Mouse (Mus musculus): ENCODE measurements around the gene Atp6v0b.

GRCm38 (mm10) chr4:117860570-117860969, 26.6 kb downstream of the Atp6v0b start:
- TF ChIP-seq CTCF (IDR thresholded peaks at IDR 0.05; ENCODE audit: borderline replicate concordance, insufficient read depth, low read length) (no peak), POLR2A (IDR thresholded peaks at IDR 0.05; ENCODE audit: low read depth, low read length) (no peak)

Data from embryonic fibroblast, embryonic 13.5 days (primary cell).